Mouse (Mus musculus) C2C12 (cell line): ENCODE data around the gene Tgfbr3.

Source experiments
- CTCF ChIP-seq: IDR thresholded peaks from one replicate; pipeline ENCODE4 v1.5.1; 2011; ENCODE audit not compliant: control insufficient read depth, insufficient read depth, insufficient read length
- FOSL1 ChIP-seq: IDR thresholded peaks from one replicate; pipeline ENCODE4 v1.8.0; 2011; ENCODE audit warnings: mild to moderate bottlenecking, low read length; ENCODE audit not compliant: poor library complexity, insufficient read depth, severe bottlenecking
- USF1 ChIP-seq: IDR thresholded peaks from one replicate; pipeline ENCODE4 v1.6.1; 2011; ENCODE audit warnings: low read depth, mild to moderate bottlenecking, control low read depth, moderate library complexity

DNA sequence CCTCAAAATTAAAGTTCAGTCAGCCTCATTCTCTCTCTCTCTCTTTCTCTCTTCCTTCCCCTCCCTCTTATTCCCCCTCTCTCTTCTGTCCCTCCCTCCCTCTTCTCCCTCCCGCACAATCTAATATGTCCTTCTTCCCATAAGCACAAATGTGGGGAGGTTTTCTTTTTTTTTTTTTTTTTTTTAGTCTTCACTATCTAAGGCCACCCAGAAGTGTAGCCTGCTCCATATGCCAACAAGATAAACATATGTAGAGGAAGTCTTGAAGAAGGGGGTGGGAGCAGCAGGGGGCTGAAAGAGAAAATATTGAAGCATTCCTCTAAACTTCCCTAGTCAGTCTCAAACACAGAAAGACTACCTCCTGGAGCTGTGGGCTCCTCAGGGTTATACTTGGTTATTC, 37.0 kb downstream of the Tgfbr3 start:
- no peak for TF ChIP-seq CTCF
- TF ChIP-seq FOSL1, result no peak
- no peak for TF ChIP-seq USF1
